Mouse (Mus musculus) yolk sac, embryonic 10.5 days (tissue): ENCODE results near the gene Tmc1.

ENCODE experiments used
- DNase-seq: peaks from one replicate; pipeline ENCODE4 v3.0.0-alpha.2; 2017; ENCODE audit warnings: low spot score

Tmc1 gene

DNA sequence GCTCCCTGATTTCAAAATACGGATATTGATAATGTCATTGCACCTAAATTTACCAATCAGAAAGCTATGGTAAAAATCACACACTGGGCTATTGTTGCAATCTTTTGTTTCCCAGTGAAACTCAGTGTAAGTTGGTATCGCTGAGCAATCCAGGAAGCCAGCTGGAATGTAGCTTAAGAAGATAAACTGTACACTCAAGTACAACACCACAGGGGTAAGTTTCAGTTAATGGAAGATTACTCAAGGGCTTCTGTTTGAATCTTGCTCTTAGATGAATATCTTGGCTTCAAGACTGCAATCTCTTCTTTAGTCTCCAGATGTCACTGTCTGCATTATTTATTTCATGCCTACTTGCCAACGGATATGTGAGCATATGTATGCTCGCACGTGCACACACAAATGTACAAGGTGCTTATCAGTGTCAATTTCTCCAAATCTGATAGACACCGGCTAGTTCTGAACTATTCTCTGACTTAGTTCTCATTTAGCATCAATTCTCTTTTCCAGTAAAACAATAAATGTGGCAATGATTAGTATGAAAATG, 156.4 kb downstream of the Tmc1 start:
- no peak for DNase-seq

DNA sequence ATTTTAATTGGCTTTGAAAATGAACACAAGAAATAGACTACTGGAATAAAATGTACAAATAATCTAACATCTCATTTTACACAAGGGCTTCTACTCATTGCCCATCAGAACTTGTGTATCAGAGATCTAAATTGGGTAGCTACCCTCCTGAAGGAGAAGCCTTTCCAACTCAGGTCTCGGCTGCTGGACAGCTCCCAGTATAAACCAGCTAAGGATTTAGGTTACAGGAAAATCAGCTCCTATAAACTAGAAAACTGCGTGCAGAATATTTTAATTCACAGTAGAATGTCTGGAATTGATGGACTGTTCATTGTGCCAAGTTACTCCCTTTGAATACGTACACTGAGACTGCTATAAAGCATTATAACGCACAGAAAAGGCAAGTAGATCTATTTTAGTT, 158.0 kb downstream of the Tmc1 start:
- no peak for DNase-seq

GRCm38 (mm10) chr19:20794999-20795398, 159.0 kb downstream of the Tmc1 start:
- DNase-seq: no peak

GRCm38 (mm10) chr19:20792811-20793210, 161.2 kb downstream of the Tmc1 start:
- no peak for DNase-seq

GRCm38 (mm10) chr19:20787289-20787688, 166.7 kb downstream of the Tmc1 start:
- no peak for DNase-seq

DNA sequence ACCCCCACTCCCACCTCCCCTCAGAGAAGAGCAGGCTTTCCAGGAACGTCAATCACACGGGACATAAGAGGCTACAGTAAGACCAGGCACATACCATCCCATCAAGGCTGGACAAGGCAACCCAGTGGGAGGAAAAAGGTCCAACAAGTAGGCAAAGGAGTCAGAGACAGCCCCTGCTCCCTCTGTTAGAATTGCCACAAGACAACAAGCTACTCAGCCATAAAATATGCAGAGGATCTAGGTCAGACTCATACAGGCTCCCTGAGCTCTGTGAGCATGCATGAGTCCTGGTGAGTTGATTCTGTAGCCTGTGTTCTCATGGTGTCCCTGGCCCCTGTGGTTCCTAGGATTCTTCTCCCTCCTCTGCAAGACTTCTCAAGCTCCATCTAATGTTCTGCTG, 178.3 kb downstream of the Tmc1 start:
- no peak for DNase-seq

DNA sequence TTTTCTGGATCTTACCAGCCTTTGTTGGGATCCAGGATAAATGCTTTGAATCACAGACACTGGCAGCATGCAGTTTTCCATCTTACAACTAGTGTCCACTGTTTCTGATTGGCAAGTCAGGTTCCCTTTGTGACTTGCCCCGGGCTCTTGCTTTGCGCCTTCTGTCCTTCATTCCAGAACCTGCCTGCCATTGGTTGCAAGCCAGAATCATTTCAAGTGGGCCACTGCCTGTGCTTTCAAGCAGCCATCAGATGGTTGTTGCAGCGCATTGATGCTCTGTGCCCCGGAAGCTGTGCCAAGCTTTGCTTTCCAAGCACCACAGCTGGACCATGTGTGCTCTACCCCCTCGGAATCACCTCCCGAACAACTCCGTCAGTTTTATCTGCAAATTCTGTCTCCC, 180.1 kb downstream of the Tmc1 start:
- no peak for DNase-seq

DNA sequence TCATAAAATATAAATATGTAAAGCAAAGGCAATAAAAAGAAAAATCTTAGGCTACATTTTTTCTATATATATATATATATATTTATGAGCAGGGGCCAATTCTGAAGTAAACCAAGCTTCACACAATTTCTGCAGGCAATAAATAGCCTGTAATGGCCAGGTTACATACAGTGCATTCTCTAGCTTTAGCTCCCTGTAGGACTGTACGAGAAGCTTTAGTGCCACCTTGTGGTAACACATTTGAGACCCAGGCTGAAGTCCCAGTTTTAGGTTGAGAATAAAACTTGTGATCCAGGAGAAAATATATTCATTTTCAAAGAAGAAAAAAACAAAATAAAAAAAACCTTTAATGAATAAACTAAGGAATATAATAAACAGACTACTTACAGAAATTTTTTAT, 189.8 kb downstream of the Tmc1 start:
- DNase-seq: no peak

GRCm38 (mm10) chr19:20761675-20762426, 192.2 kb downstream of the Tmc1 start:
- no peak for DNase-seq

DNA sequence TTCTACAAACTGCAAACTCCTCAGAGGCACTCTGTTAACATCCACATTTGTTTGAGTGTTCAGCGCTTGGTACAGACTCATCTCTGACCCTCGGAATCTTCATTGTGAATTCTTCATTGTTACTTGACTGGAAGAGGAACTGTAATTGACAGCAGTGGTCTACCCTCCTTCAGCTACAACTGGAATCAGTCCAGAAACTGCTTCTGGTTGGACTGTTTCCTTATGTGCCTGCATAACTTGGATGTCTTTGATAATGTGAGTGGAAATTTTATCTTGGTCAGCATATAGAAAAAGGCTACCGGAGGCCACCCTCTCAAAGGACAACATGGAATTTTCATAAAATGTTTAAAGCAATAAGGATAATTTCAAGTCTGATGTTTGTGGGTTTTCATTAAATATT, 192.9 kb downstream of the Tmc1 start:
- no peak for DNase-seq

GRCm38 (mm10) chr19:20744630-20745029, 209.4 kb downstream of the Tmc1 start:
- no peak for DNase-seq
